Mouse (Mus musculus): ENCODE results near the gene Grid2.

Grid2 gene

GRCm38 (mm10) chr6:64047950-64048349, 792.3 kb downstream of the Grid2 start:
- no peak for DNase-seq (ENCODE audit: low spot score in 2 of 2)

DNA sequence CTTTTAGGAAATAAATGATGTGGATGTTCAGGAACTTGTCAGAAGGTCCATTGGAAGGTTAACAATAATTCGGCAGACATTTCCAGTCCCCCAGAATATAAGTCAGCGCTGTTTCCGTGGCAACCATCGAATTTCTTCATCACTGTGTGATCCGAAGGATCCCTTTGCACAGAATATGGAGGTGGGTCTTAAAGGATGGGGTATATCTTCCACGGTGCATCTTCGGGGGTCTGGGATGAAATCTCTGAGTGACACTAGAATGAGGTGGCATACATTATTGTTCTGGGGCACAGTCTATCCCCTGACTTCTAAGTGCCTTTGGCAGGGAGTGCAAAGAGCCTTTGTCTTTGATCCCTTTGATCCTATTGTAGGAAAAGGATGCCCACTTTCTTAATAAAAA, 808.2 kb downstream of the Grid2 start:
- DNase-seq (ENCODE audit: low spot score in 2 of 2) = no peak

DNA sequence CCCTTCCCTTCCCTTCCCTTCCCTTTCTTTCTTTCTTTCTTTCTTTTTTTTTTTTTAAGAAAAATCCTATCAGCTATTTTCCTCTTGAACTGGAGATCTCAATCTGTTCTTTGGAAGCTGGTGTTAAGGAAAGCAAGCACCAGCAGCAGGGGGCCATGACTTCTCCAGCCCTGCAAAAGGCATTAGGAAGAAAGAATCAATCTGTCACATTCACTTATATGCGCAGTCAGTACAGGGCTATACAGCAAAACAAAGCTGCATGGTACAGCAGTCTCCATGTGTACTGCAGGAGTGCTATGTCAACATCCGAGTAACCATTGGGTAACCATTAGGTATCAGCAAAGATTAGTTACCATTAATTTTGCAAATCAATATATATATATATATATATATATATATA, 809.0 kb downstream of the Grid2 start:
- DNase-seq (ENCODE audit: low spot score in 2 of 2) = no peak

- no peak for DNase-seq (ENCODE audit: low spot score in 2 of 2)
Measured at GRCm38 (mm10) chr6:64073406-64073805, 817.7 kb downstream of the Grid2 start.

GRCm38 (mm10) chr6:64077911-64078310, 822.2 kb downstream of the Grid2 start:
- DNase-seq (ENCODE audit: low spot score in 2 of 2) = no peak

DNA sequence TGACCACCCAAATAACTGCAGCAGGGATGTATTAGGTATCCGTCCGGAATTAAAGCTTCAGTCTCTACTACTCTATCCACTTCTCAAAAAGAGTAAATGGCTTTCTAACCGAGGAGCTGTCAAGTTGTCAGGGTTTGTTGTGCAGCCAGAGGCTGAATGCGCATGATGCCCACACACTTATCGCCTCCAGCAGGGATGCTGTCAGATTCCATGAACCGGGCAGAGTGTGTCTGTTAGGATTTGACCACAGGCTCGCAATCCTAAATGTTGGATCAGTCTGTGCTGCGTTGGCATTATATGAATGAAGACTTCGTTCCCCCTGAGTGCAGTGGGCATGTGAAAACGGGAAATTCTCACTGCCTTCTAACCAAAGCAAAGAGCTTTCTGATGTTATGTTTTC, 843.0 kb downstream of the Grid2 start:
- no peak for DNase-seq (ENCODE audit: low spot score in 2 of 2)

GRCm38 (mm10) chr6:64114594-64114993, 858.9 kb downstream of the Grid2 start:
- DNase-seq (ENCODE audit: low spot score in 2 of 2) = no peak

- no peak for DNase-seq (ENCODE audit: low spot score in 2 of 2)
Measured at GRCm38 (mm10) chr6:64136275-64136674, 880.6 kb downstream of the Grid2 start.

- no peak for DNase-seq (ENCODE audit: low spot score in 2 of 2)
Measured at GRCm38 (mm10) chr6:64148613-64149012, 892.9 kb downstream of the Grid2 start.

DNA sequence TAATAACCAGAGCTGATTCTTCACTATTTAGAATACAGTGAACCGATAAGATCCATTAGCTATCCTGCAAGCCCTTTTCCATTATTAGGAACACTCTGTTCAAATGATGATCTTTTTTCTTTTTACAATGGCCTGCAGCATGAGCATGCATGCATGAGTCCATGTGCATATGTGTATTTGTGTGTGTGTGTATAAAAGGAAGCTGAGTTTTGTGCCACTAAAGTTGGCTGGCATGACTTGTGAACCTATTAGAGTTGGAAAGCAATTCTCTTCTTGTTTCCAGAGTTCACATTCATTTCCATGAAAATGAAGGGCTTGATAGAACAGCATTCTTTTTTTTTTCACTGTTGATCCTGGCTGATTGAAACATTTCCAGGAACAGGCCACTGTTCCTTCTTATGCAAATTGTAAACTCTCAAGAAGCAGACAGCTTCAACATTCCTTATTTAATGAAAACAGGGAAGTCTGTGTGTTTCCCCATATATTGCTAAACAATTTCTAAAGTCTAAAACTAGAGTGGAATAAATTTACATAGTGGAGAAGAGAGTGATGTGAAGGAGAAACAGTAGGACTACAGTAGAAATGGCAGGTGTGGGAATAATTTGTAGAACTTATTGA, 919.4 kb downstream of the Grid2 start:
- no peak for DNase-seq (ENCODE audit: low spot score in 2 of 2)

DNA sequence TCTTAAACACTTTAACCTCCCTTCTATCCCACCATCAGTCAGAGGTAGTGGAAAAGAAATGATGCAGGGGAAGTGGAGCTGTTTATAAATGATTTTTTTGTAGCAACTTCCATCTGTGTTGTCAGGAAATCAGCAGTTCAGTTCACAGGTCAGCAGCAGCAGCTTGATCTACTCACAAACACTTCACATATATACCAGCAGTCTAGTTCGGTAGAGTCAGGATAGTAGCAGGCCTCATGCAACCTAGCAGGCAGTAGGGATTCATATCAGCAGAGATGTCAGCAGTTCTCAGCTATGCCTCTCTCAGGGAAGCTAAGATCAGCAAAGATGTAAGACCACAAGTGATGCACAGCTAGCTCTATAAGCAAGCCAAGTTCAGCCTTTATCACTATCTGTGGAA, 938.0 kb downstream of the Grid2 start:
- DNase-seq (ENCODE audit: low spot score in 2 of 2) = no peak

DNA sequence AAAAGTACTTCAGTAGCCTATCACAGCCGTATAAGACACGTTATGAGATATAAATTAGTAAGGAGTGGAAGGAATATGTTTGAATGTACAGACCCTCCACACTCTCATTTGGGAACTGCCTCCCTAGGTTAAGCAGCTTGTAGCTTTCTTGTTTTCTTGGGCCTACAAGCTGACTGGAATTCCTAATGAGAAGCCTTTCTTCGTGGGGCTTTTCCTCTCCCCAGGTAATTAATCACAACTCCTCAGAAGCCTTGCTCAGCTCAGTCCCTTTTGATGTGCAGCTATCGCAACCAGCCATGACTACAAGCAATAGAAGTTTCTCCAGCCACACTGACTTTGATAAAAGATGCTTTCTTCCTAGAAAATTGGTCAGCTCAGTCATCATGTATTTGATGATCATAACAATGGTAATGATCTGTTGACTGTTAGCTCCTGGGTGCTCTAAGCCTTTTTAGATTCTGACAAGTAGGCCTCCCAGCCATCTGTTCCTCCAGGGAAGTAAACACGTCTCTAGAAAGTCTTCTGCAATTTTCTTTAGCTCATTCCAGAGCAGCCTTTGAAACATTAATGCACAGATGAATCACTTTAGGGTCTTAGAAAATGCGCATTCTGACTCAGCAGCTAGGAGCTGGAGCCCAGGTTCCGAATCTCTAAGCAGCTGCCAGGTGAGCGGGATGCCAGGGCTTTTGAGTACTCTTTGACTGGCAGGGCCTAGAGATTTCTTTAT, 946.9 kb downstream of the Grid2 start:
- DNase-seq (ENCODE audit: low spot score in 2 of 2) = peak in 1 of 2 experiments; percentile 5

- peak in 1 of 2 experiments; percentile 5 for DNase-seq (ENCODE audit: low spot score in 2 of 2)
Measured at GRCm38 (mm10) chr6:64236351-64236750, 980.7 kb downstream of the Grid2 start.

- no peak for DNase-seq (ENCODE audit: low spot score in 2 of 2)
Measured at GRCm38 (mm10) chr6:64240526-64240925, 984.9 kb downstream of the Grid2 start.

- no peak for DNase-seq (ENCODE audit: low spot score in 2 of 2)
Measured at GRCm38 (mm10) chr6:64245951-64246350, 990.3 kb downstream of the Grid2 start.

GRCm38 (mm10) chr6:64251041-64251440, 995.4 kb downstream of the Grid2 start:
- DNase-seq (ENCODE audit: low spot score in 2 of 2) = no peak

GRCm38 (mm10) chr6:64263517-64263916, 1007.8 kb downstream of the Grid2 start:
- no peak for DNase-seq (ENCODE audit: low spot score in 2 of 2)

DNA sequence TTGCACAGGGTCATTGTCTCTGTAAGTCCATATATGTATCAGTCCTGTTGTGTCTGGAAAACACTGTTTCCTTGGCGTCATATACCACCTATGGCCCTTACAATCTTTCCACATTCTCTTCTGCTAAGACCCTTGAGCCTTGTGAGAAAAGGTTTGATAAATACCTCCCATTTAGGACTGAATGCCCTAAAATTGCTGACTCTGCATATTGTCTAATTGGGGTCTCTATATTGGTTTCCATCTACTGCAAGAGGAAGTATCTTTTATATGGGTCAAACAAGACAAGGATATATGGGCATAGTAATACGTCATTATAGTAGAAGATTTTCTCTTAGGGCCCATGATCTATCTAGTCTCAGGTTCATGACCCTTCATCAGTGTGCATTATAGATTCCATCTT, 1008.5 kb downstream of the Grid2 start:
- DNase-seq (ENCODE audit: low spot score in 2 of 2) = no peak

GRCm38 (mm10) chr6:64274319-64275114, 1018.8 kb downstream of the Grid2 start:
- DNase-seq (ENCODE audit: low spot score in 2 of 2) = no peak

- no peak for DNase-seq (ENCODE audit: low spot score in 2 of 2)
Measured at GRCm38 (mm10) chr6:64279927-64280326, 1024.3 kb downstream of the Grid2 start.

DNA sequence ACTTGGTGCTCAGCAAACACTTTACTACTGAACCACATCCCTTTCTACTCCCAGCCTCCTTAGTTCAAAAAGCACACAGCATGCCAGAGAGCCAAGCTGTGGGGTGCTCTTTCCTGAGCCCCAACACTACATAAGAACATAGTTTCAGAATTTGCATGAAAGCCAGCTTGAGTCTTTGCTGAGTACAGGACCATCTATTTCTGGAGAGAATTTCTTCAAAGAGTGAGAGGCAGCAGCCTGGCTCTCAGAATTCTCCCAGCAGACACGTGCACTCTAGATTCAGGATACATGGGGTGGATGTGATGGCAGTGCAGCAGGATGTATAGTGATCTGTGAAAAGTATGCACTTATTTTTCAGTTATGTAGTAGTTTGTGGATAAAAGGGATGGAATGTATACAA, 1038.1 kb downstream of the Grid2 start:
- DNase-seq (ENCODE audit: low spot score in 2 of 2) = no peak

GRCm38 (mm10) chr6:64297633-64298032, 1042.0 kb downstream of the Grid2 start:
- DNase-seq (ENCODE audit: low spot score in 2 of 2) = no peak
